Mouse (Mus musculus) limb, embryonic 13.5 days (tissue): ENCODE measurements around the gene Dtd1. TPM values are rescaled to one million over a fixed set of nuclear protein-coding genes. Genes with fewer than 3 reads are reported as not detected.
A peak's percentile ranks its signal among the peaks of the same experiment; 100 is the strongest.
"Not testable (repeated sequence)": the region's sequence is repeated elsewhere in the genome, so short reads cannot be mapped to it uniquely, and the experiment has no call there.

ENCODE experiments used
- ATAC-seq: fragments of 200-750 bp; cut with Nextera tagmentation; 2 replicates; pipeline ENCODE4 v1.8.0; 2017; ENCODE audit warnings: low read depth, moderate number of reproducible peaks, moderate TSS enrichment; ENCODE audit not compliant: low FRiP score
- H3K27ac ChIP-seq: fragments of 300-500 bp; sonication (generic); 2 replicates; pipeline ENCODE4 v1.5.1; 2015; ENCODE audit warnings: inconsistent platforms, mild to moderate bottlenecking, moderate library complexity
- H3K27me3 ChIP-seq: fragments of 300-500 bp; sonication (generic); 2 replicates; pipeline ENCODE4 v1.6.1; 2015; ENCODE audit warnings: mild to moderate bottlenecking, inconsistent platforms
- H3K36me3 ChIP-seq: fragments of 300-500 bp; sonication (generic); 2 replicates; pipeline ENCODE4 v1.6.1; 2015; ENCODE audit warnings: inconsistent platforms, mild to moderate bottlenecking, moderate library complexity
- H3K4me1 ChIP-seq: fragments of 300-500 bp; sonication (generic); 2 replicates; pipeline ENCODE4 v1.6.1; 2015; ENCODE audit warnings: inconsistent platforms
- H3K4me2 ChIP-seq: fragments of 300-500 bp; sonication (generic); replicated peaks from 2 replicates; pipeline ENCODE4 v1.6.1; 2015; ENCODE audit warnings: inconsistent platforms, mild to moderate bottlenecking, moderate library complexity
- H3K4me3 ChIP-seq: fragments of 300-500 bp; sonication (generic); 2 replicates; pipeline ENCODE4 v1.5.1; 2015; ENCODE audit warnings: moderate library complexity, mild to moderate bottlenecking, inconsistent platforms
- H3K9ac ChIP-seq: fragments of 300-500 bp; sonication (generic); 2 replicates; pipeline ENCODE4 v1.6.1; 2015; ENCODE audit warnings: mild to moderate bottlenecking, inconsistent platforms
- H3K9me3 ChIP-seq: fragments of 300-500 bp; sonication (generic); 2 replicates; pipeline ENCODE4 v1.6.1; 2016; ENCODE audit warnings: inconsistent platforms
- WGBS: fragments of 180-500 bp; shearing (Covaris S2); methylation state at CpG from one replicate; pipeline ENCODE4 v1.1.7; 2015; 5-methylcytosine and 5-hydroxymethylcytosine counted together
- polyA plus RNA-seq: library from polyadenylated mRNA; unstranded; fragments of >200 nt; fragmentation: Nextera tagmentation; extraction: Ambion mirVana; gene quantifications from 2 replicates; pipeline ENCODE4 v1.2.1, GENCODE M21; 2015

Gene Dtd1
- polyA plus RNA-seq: 48.8 and 50.4 TPM in 2 replicates

DNA sequence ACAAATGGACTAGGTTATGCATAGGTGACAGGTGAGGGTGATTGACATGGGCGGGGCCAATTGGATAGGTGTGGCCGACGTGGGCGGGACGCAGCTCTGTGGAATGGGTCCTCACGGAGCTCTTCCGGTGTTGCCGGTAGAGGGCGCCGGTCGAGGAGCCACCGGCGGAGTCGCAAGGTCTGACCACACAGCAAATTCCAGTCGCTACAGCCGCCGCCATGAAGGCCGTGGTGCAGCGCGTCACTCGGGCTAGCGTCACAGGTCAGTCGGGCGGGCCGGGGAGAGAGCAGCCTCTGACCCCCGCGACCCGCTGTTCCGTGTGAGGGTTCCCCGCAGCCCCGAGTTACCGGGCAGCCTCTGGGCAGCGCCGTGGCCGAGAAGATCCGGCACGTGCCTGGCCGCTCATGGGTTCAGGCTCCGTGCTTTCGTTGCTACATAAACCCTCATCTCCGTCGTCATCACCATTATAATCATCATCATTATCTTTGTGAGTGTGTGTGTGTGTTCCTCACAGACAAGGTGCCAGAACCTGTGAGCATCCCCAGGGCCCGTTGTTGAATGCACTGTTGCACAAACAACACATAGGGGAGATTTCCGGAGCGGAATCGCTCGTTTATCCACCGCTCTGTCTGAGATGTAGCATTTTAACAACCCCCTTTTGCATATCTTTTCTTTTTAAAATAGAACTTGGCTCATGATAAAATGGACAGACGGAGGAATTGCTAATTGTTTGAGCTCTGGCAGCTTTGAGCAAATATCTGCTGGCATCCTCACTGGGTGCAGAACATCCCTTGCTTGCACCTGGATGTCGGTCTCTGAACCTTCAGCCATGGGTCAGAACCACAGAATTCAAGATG is at the start of gene Dtd1:
Gene Dtd1, plus strand, starts transcription at position 67 of the 857 bp plus-strand sequence.
- no peaks in the 10 kb centered on the region for H3K27me3 ChIP-seq
- peak within 1 kb of the TSS; percentile 22; the same call in 1 of the 2 replicates for H3K27ac ChIP-seq
- peak; percentile 93 for ATAC-seq
- peak within 1 kb of the TSS; percentile 88 for H3K9ac ChIP-seq
- 2% methylated on average over 50 of the region's 50 CpGs for WGBS
- peak within 1 kb of the TSS; percentile 67 for H3K4me3 ChIP-seq
- H3K36me3 ChIP-seq: peaks cover 9% of the 10 kb centered on the region
- peaks cover 4% of the 10 kb centered on the region for H3K4me1 ChIP-seq
- H3K9me3 ChIP-seq: no peaks in the 10 kb centered on the region
- peak within 1 kb of the TSS; percentile 70 for H3K4me2 ChIP-seq

DNA sequence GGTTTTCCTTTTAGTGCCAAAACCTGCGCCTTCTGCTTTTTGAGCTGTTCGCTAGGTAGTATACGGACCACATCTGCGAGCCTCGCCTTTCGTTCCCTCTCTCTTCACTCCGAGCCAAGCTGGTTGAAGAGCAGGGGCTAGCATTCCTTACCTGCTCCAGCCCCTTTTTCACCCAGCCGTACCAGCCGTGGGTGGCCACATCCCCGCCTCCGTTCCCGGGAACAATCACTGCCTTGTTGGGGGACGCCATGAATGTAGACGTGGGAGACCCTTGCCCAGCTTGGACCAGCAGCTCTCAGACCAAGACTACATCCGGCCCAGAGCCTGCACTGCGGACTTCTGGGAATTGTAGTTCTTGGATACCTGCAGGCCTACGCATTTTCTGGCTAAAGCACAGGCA is 49.2 kb upstream of the Dtd1 start, which contains the start of gene Rbbp9:
Gene Rbbp9, minus strand, starts transcription at position 341 of the 400 bp plus-strand sequence.
- H3K27me3 ChIP-seq: no peaks in the 10 kb centered on the region
- ATAC-seq: peak; percentile 96

DNA sequence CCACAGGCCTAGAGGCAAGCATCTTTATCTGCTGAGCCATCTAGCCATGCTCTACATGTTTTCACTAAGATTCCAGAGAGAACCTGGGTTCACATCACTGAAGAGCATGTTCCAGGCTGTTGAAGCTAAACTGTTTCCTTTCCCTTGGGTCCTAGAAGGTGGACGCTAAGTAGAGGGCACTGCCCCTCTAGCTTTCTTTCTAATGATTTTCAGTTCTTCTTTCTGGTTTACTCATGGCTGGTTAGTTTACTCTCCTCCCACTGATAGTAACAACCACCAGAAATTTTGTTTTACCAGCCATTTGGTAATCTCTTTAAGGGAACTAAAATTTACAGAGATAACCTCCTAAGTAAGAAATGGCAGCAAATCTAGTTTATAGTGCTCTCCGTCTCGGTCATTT is 45.8 kb upstream of the Dtd1 start:
- H3K9me3 ChIP-seq: no peaks in the 10 kb centered on the region
- no peak overlapping the region for H3K27ac ChIP-seq
- no peaks in the 10 kb centered on the region for H3K36me3 ChIP-seq
- H3K9ac ChIP-seq: no peak overlapping the region
- 91% methylated on average over 3 of the region's 3 CpGs for WGBS
- no peak overlapping the region for H3K4me2 ChIP-seq
- H3K27me3 ChIP-seq: no peaks in the 10 kb centered on the region
- H3K4me1 ChIP-seq: peaks cover 21% of the 10 kb centered on the region
- no peak for ATAC-seq
- H3K4me3 ChIP-seq: no peak overlapping the region

More for the DNA sequence above, 49.2 kb upstream of the Dtd1 start, which contains the start of gene Rbbp9:
- Histone ChIP-seq H3K9ac (peak within 1 kb of the TSS; percentile 78), H3K4me2 (peak within 1 kb of the TSS; percentile 65), H3K9me3 (no peaks in the 10 kb centered on the region), H3K27ac (peak within 1 kb of the TSS; percentile 89), H3K4me1 (peaks cover 7% of the 10 kb centered on the region; the same call in 1 of the 2 replicates), H3K36me3 (peaks cover 19% of the 10 kb centered on the region), H3K4me3 (peak within 1 kb of the TSS; percentile 64)
- WGBS: under 1% methylated on average over 17 of the region's 17 CpGs

DNA sequence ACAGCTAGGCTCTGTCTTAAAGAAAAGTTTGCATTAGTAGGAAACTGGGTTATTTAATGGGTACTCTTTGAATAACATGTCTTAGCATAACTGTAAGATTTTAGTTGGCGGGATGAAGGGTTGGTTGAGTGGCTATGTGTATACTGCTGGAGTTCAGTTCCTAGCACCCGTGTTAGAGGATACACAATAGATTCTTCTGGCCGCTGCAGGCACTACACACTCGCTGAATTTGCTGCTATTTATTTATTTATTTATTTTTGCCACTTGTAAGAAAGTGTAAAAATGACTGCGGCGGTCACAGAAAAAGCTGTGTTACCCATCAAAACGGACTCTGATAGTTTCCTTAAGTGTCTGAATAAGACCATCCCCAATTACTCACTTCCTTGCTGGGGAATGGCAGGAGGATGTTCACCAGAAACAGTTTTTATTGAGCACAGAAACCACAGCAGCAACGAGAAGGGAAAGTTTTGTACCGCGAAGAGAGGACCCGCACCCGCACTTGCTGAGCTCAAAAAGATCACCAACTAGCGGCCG is 44.3 kb upstream of the Dtd1 start:
- H3K27ac ChIP-seq: peak overlapping the region; percentile 96
- H3K36me3 ChIP-seq: peaks cover 14% of the 10 kb centered on the region
- H3K4me1 ChIP-seq: peaks cover 14% of the 10 kb centered on the region
- WGBS: 3% methylated on average over 14 of the region's 14 CpGs
- no peak for ATAC-seq
- no peaks in the 10 kb centered on the region for H3K27me3 ChIP-seq
- H3K9me3 ChIP-seq: no peaks in the 10 kb centered on the region
- H3K4me2 ChIP-seq: peak overlapping the region; percentile 68
- H3K9ac ChIP-seq: peak overlapping the region; percentile 86
- peak overlapping the region; percentile 65 for H3K4me3 ChIP-seq

DNA sequence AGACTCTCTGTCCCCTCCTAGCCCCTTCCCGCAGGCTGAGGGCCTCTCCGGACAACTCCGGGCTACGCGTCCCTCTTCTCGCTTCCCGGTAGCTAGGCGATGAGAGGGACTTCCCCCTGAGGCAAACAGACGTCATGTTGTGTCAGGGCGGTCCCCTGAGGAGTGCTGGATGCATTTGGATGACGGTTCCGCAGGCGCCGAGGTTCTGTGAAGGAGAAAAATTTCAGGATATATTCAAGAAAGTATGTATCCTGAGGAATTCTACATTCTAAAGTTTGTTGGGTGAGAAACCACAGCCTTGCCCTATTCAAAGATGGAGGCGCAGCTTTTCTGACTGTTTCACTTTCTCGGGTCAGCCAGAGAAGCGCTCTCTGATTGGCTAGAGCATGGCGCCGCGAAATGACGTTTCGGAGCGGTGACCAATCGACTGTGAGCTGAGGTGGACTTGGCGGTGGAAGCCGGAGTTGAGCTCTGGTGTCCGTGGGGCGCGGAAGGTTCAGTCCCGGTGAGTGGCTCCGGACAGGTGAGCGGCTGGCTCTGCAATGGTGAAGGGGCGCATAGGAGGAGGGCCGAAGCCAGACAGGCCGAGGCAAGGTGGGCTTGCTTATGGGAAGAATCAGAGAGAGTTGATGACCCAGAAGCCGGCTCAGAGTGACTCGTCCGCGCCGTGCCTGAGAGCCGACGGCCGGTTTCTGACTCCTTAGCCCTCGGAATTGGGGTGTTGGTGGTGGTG is 43.7 kb upstream of the Dtd1 start, which contains the start of gene Sec23b:
Gene Sec23b, plus strand, starts transcription at position 410 of the 733 bp plus-strand sequence.
- peak within 1 kb of the TSS; percentile 65 for H3K4me3 ChIP-seq
- under 1% methylated on average over 44 of the region's 44 CpGs for WGBS
- no peaks in the 10 kb centered on the region for H3K9me3 ChIP-seq
- peak; percentile 98 for ATAC-seq
- H3K36me3 ChIP-seq: peaks cover 18% of the 10 kb centered on the region
- peak within 1 kb of the TSS; percentile 96 for H3K27ac ChIP-seq
- peak within 1 kb of the TSS; percentile 86 for H3K9ac ChIP-seq
- H3K27me3 ChIP-seq: no peaks in the 10 kb centered on the region
- H3K4me2 ChIP-seq: peak within 1 kb of the TSS; percentile 73
- H3K4me1 ChIP-seq: peaks cover 14% of the 10 kb centered on the region

DNA sequence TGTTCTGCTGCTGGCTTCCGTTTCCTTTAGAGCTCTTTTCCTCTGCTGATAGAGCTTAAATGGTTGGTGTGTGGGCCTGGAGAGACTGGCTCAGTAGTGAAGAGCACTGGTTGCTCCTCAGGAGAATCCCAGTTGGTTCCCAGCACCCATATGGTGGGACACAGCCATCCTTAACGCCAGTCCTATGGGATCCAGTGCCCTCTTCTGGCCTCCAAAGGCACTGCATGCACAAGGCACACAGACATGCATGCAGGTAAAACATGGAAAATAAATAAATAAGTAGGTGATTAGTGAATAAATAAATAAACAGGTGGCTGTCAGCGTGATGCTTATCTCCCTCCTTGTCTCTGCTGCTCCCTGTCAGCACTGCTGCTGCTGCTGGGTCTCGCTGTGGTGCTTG is 11.0 kb upstream of the Dtd1 start:
- Histone ChIP-seq H3K4me2 (no peak overlapping the region), H3K27me3 (no peaks in the 10 kb centered on the region), H3K4me1 (no peaks in the 10 kb centered on the region), H3K4me3 (no peak overlapping the region), H3K9ac (no peak overlapping the region), H3K36me3 (peaks cover 66% of the 10 kb centered on the region), H3K27ac (no peak overlapping the region), H3K9me3 (no peaks in the 10 kb centered on the region; the same call in 1 of the 2 replicates)
- WGBS: 81% methylated on average over 4 of the region's 4 CpGs
- no peak for ATAC-seq

DNA sequence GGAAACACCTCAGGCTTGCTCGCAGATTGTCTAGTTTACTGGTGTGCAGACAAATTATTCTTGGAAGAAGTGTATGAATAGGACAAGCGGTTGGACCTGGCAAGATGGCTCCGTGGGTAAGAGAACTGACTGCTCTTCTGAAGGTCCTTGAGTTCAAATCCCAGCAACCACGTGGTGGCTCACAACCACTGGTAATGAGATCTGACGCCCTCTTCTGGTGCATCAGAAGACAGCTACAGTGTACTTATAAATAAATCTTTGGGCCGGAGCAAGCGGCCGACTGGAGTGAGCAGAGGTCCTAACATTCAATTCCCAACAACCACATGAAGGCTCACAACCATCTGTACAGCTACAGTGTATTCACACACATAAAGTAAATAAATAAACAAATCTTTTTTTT is 6.7 kb upstream of the Dtd1 start:
- H3K27me3 ChIP-seq: not testable (repeated sequence)
- WGBS: 67% methylated on average over 8 of the region's 8 CpGs

DNA sequence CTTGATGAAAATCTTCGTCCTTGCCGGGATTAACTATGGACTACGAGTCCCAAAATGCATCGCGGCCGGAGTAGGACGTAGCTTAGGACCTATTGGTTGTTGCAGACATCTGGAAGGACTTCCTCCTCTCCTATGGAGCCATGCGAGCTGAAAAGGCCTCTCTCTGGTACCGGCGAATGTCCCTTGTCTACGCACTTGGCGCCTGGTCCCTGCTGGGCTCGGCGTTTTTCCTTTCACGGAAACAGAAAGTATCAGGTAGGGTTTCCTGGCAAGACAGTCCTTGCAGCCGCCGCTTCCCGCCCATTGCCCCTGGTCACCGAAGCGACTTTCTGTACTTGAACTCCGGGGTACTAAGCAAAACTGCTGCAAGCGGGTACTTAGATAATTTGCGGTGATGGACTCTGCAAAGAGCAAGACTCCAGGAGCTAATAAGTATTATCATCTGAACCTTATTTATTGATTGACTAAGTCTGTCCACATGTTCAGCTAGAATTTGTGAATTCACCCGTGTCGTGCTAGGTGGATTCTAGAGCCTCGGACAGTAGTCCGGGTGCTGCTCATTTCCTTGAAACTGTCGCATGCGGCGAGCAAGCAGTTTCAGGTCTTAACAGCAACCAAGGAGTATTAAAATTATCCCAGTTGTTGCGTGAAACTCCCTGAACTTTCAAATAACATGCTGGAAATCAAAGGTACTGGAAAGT is 5.6 kb upstream of the Dtd1 start, which contains the start of gene Smim26:
Gene Smim26, plus strand, starts transcription at position 104 of the 701 bp plus-strand sequence.
- Histone ChIP-seq H3K4me3 (peak within 1 kb of the TSS; percentile 52), H3K36me3 (peaks cover 26% of the 10 kb centered on the region), H3K27ac (no peak within 1 kb of the TSS), H3K4me1 (peaks cover 2% of the 10 kb centered on the region; the same call in 1 of the 2 replicates), H3K27me3 (no peaks in the 10 kb centered on the region), H3K4me2 (peak within 1 kb of the TSS; percentile 76), H3K9ac (peak within 1 kb of the TSS; percentile 78), H3K9me3 (no peaks in the 10 kb centered on the region)
- peak; percentile 95 for ATAC-seq
- 3% methylated on average over 31 of the region's 31 CpGs for WGBS

More for the DNA sequence above, 6.7 kb upstream of the Dtd1 start:
- not testable (repeated sequence) for H3K9ac ChIP-seq, H3K4me3 ChIP-seq, H3K27ac ChIP-seq, H3K4me2 ChIP-seq, ATAC-seq, H3K4me1 ChIP-seq, H3K9me3 ChIP-seq
- H3K36me3 ChIP-seq: peaks cover 36% of the 10 kb centered on the region

DNA sequence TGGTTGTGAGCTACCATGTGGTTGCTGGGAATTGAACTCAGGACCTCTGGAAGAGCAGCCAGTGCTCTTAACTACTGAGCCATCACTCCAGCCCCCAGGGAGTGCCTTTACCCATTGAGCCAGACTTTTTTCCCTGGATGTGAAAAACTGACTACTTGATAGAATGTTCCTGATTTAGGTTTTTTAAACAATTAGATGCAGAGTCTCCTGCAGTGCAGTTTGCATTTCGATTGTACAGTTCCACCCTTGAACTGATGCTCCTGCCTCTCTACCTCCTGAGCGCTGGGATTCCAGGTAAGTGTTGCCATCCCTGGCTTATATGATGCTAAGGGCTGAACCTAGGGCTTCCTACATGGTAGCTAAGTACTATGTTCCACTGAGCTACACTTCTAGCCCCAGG is 1.7 kb upstream of the Dtd1 start:
- H3K4me2 ChIP-seq: no peak overlapping the region
- no peaks in the 10 kb centered on the region for H3K9me3 ChIP-seq
- H3K27me3 ChIP-seq: no peaks in the 10 kb centered on the region
- no peak overlapping the region for H3K9ac ChIP-seq
- no peak for ATAC-seq
- WGBS: 75% methylated on average over 2 of the region's 2 CpGs
- peaks cover 11% of the 10 kb centered on the region for H3K36me3 ChIP-seq
- no peak overlapping the region for H3K4me3 ChIP-seq
- H3K4me1 ChIP-seq: peaks cover 6% of the 10 kb centered on the region
- H3K27ac ChIP-seq: no peak overlapping the region

DNA sequence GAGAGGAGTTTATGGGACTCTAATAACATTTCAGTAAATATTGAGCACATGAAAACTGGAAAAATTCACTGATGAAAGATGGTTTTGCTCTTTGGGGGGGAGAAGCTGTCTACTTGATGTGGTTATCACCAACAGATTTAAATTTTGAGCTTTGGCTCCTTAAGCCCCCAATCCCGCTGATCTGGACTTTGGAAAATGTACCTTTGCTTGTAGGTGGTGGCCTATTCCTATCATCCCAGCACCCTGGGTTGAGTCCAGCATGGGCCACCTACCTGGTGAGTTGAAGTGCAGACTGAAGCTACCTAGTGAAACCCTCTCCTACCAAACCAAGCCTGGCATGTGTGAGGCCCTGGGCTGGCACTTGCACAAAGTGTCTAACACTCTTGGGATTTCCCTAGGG is 1.9 kb downstream of the Dtd1 start:
- Histone ChIP-seq H3K4me1 (peaks cover 4% of the 10 kb centered on the region), H3K9ac (no peak overlapping the region), H3K27ac (no peak overlapping the region), H3K4me3 (no peak overlapping the region), H3K27me3 (no peaks in the 10 kb centered on the region), H3K4me2 (no peak overlapping the region), H3K36me3 (0 out of 2 replicates have a peak, but pooled peaks cover 1% of the 10 kb centered on the region), H3K9me3 (no peaks in the 10 kb centered on the region)
- no peak for ATAC-seq
- WGBS: 93% methylated on average over 1 of the region's 1 CpGs

DNA sequence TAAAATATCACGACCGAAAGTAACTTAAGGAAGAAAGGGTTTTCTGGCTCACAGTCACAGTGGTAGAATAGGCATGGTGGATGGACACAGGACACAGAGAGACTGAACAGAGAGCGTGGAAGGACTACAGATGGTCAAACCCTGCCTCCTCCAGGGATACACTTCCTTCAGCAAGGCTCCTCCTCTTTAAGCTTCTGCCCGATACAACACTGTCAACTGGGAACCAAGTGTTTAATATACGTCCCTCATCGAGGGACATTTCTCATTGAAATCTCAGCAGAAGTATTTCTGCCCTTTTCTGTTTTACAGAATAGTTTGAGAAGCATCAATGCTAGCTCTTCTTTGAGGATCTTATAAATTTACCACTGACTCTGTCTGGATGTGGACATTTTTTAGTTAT is 14.3 kb downstream of the Dtd1 start:
- Histone ChIP-seq H3K4me3 (no peak overlapping the region), H3K9me3 (no peaks in the 10 kb centered on the region; the same call in 1 of the 2 replicates), H3K27me3 (no peaks in the 10 kb centered on the region), H3K9ac (no peak overlapping the region), H3K27ac (no peak overlapping the region), H3K4me2 (no peak overlapping the region), H3K36me3 (no peaks in the 10 kb centered on the region), H3K4me1 (no peaks in the 10 kb centered on the region)
- WGBS: 96% methylated on average over 6 of the region's 6 CpGs
- ATAC-seq: no peak
